Mouse (Mus musculus) midbrain, embryonic 12.5 days (tissue): Measurements from ENCODE around the gene Rap2b. TPM values are rescaled to one million over a fixed set of nuclear protein-coding genes. Genes with fewer than 3 reads are reported as not detected.

Experiments
- ATAC-seq: fragments of 200-750 bp; cut with Nextera tagmentation; 2 replicates; pipeline ENCODE4 v1.8.0; 2017; ENCODE audit warnings: low read depth, moderate TSS enrichment, moderate library complexity; ENCODE audit not compliant: low FRiP score
- H3K27ac ChIP-seq: fragments of 300-500 bp; sonication (generic); replicated peaks from 2 replicates; pipeline ENCODE4 v1.5.1; 2016; ENCODE audit warnings: mild to moderate bottlenecking
- H3K27me3 ChIP-seq: fragments of 300-500 bp; sonication (generic); 2 replicates; pipeline ENCODE4 v1.6.1; 2016; ENCODE audit warnings: mild to moderate bottlenecking
- H3K36me3 ChIP-seq: fragments of 300-500 bp; sonication (generic); 2 replicates; pipeline ENCODE4 v1.6.1; 2016
- H3K4me1 ChIP-seq: fragments of 300-500 bp; sonication (generic); 2 replicates; pipeline ENCODE4 v1.6.1; 2016
- H3K4me2 ChIP-seq: fragments of 300-500 bp; sonication (generic); replicated peaks from 2 replicates; pipeline ENCODE4 v1.6.1; 2016; ENCODE audit warnings: mild to moderate bottlenecking, moderate library complexity
- H3K4me3 ChIP-seq: fragments of 300-500 bp; sonication (generic); 2 replicates; pipeline ENCODE4 v1.5.1; 2016; ENCODE audit warnings: mild to moderate bottlenecking
- H3K9ac ChIP-seq: fragments of 300-500 bp; sonication (generic); replicated peaks from 2 replicates; pipeline ENCODE4 v1.6.1; 2016; ENCODE audit warnings: mild to moderate bottlenecking, moderate library complexity
- H3K9me3 ChIP-seq: fragments of 300-500 bp; sonication (generic); 2 replicates; pipeline ENCODE4 v1.6.1; 2016; ENCODE audit warnings: mild to moderate bottlenecking
- WGBS: fragments of 180-500 bp; shearing (Covaris S2); methylation state at CpG from one replicate; pipeline ENCODE4 v1.1.7; 2016; 5-methylcytosine and 5-hydroxymethylcytosine counted together
- polyA plus RNA-seq: library from polyadenylated mRNA; unstranded; fragments of >200 nt; fragmentation: Nextera tagmentation; extraction: Ambion mirVana; gene quantifications from 2 replicates; pipeline ENCODE4 v1.2.1, GENCODE M21; 2016

The Rap2b gene
- 12.6 and 15.0 TPM in 2 replicates for polyA plus RNA-seq

- no peaks in the 10 kb centered on the region for H3K9me3 ChIP-seq
- ATAC-seq: no peak
- no peaks in the 10 kb centered on the region for H3K36me3 ChIP-seq
- peaks cover 9% of the 10 kb centered on the region for H3K4me1 ChIP-seq
- no peak within 1 kb of the TSS for H3K4me3 ChIP-seq
- WGBS: 88% methylated on average over 1 of the region's 1 CpGs
- peaks cover 3% of the 10 kb centered on the region; the same call in 1 of the 2 replicates for H3K27me3 ChIP-seq
- no peak within 1 kb of the TSS for H3K4me2 ChIP-seq
- H3K9ac ChIP-seq: no peak within 1 kb of the TSS
- no peak within 1 kb of the TSS for H3K27ac ChIP-seq
These were observed at the start of gene Rap2b for GRCm38 (mm10) chr3:61361338-61361737. Gene Rap2b, plus strand, starts transcription at chr3:61361638.

GRCm38 (mm10) chr3:61315002-61315401 is 46.4 kb upstream of the Rap2b start:
- Histone ChIP-seq H3K27ac (no peak overlapping the region), H3K36me3 (no peaks in the 10 kb centered on the region), H3K27me3 (no peaks in the 10 kb centered on the region)

GRCm38 (mm10) chr3:61320031-61320430 is 41.4 kb upstream of the Rap2b start:
- no peaks in the 10 kb centered on the region for H3K36me3 ChIP-seq
- no peaks in the 10 kb centered on the region for H3K9me3 ChIP-seq
- WGBS: 82% methylated on average over 2 of the region's 2 CpGs
- 0 out of 2 replicates have a peak, but pooled peaks cover 3% of the 10 kb centered on the region for H3K4me1 ChIP-seq
- no peak overlapping the region for H3K27ac ChIP-seq
- H3K9ac ChIP-seq: no peak overlapping the region
- no peak for ATAC-seq
- H3K4me2 ChIP-seq: no peak overlapping the region
- H3K4me3 ChIP-seq: no peak overlapping the region
- H3K27me3 ChIP-seq: no peaks in the 10 kb centered on the region

More at GRCm38 (mm10) chr3:61315002-61315401, 46.4 kb upstream of the Rap2b start:
- ATAC-seq: no peak
- Histone ChIP-seq H3K9me3 (no peaks in the 10 kb centered on the region), H3K9ac (no peak overlapping the region), H3K4me3 (no peak overlapping the region), H3K4me2 (no peak overlapping the region), H3K4me1 (0 out of 2 replicates have a peak, but pooled peaks cover 3% of the 10 kb centered on the region)
- WGBS: 74% methylated on average over 2 of the region's 2 CpGs

- no peaks in the 10 kb centered on the region for H3K9me3 ChIP-seq
- H3K4me3 ChIP-seq: no peak overlapping the region
- no peak overlapping the region for H3K4me2 ChIP-seq
- ATAC-seq: no peak
- H3K36me3 ChIP-seq: no peaks in the 10 kb centered on the region
- WGBS: 91% methylated on average over 6 of the region's 6 CpGs
- H3K27ac ChIP-seq: no peak overlapping the region
- no peak overlapping the region for H3K9ac ChIP-seq
- H3K27me3 ChIP-seq: no peaks in the 10 kb centered on the region
- no peaks in the 10 kb centered on the region for H3K4me1 ChIP-seq
These were observed 39.8 kb upstream of the Rap2b start for GRCm38 (mm10) chr3:61321632-61322031.

- H3K36me3 ChIP-seq: no peaks in the 10 kb centered on the region
- WGBS: 64% methylated on average over 2 of the region's 2 CpGs
- H3K9ac ChIP-seq: no peak overlapping the region
- H3K27me3 ChIP-seq: no peaks in the 10 kb centered on the region
- H3K27ac ChIP-seq: no peak overlapping the region
- H3K4me3 ChIP-seq: no peak overlapping the region
- H3K4me1 ChIP-seq: no peaks in the 10 kb centered on the region
- no peak overlapping the region for H3K4me2 ChIP-seq
- no peaks in the 10 kb centered on the region for H3K9me3 ChIP-seq
- ATAC-seq: no peak
These were observed 25.2 kb upstream of the Rap2b start for GRCm38 (mm10) chr3:61336205-61336604.

GRCm38 (mm10) chr3:61337230-61337629 is 24.2 kb upstream of the Rap2b start:
- H3K4me1 ChIP-seq: no peaks in the 10 kb centered on the region
- WGBS: 82% methylated on average over 3 of the region's 3 CpGs

GRCm38 (mm10) chr3:61340321-61340720 is 21.1 kb upstream of the Rap2b start:
- 71% methylated on average over 5 of the region's 5 CpGs for WGBS
- Histone ChIP-seq H3K27me3 (no peaks in the 10 kb centered on the region), H3K9ac (no peak overlapping the region), H3K36me3 (no peaks in the 10 kb centered on the region), H3K4me2 (no peak overlapping the region), H3K4me1 (no peaks in the 10 kb centered on the region), H3K9me3 (no peaks in the 10 kb centered on the region), H3K4me3 (no peak overlapping the region), H3K27ac (no peak overlapping the region)
- ATAC-seq: no peak

More at GRCm38 (mm10) chr3:61337230-61337629, 24.2 kb upstream of the Rap2b start:
- no peak overlapping the region for H3K9ac ChIP-seq
- no peak overlapping the region for H3K4me3 ChIP-seq
- H3K4me2 ChIP-seq: no peak overlapping the region
- no peak for ATAC-seq
- H3K9me3 ChIP-seq: no peaks in the 10 kb centered on the region
- H3K27ac ChIP-seq: no peak overlapping the region
- H3K36me3 ChIP-seq: no peaks in the 10 kb centered on the region
- no peaks in the 10 kb centered on the region for H3K27me3 ChIP-seq

- H3K36me3 ChIP-seq: no peaks in the 10 kb centered on the region
- H3K27ac ChIP-seq: no peak overlapping the region
- no peaks in the 10 kb centered on the region for H3K27me3 ChIP-seq
- no peaks in the 10 kb centered on the region for H3K4me1 ChIP-seq
- no peak overlapping the region for H3K4me2 ChIP-seq
- H3K9me3 ChIP-seq: no peaks in the 10 kb centered on the region
- H3K9ac ChIP-seq: no peak overlapping the region
- WGBS: 81% methylated on average over 7 of the region's 7 CpGs
- no peak for ATAC-seq
- H3K4me3 ChIP-seq: no peak overlapping the region
These were observed 17.4 kb upstream of the Rap2b start for GRCm38 (mm10) chr3:61344031-61344430.

- no peak overlapping the region for H3K4me3 ChIP-seq
- no peaks in the 10 kb centered on the region for H3K36me3 ChIP-seq
- H3K27ac ChIP-seq: no peak overlapping the region
- ATAC-seq: no peak
- 69% methylated on average over 1 of the region's 1 CpGs for WGBS
- H3K9ac ChIP-seq: no peak overlapping the region
- no peaks in the 10 kb centered on the region for H3K27me3 ChIP-seq
- no peaks in the 10 kb centered on the region for H3K9me3 ChIP-seq
- no peaks in the 10 kb centered on the region for H3K4me1 ChIP-seq
- no peak overlapping the region for H3K4me2 ChIP-seq
These were observed 15.8 kb upstream of the Rap2b start for GRCm38 (mm10) chr3:61345636-61346035.

GRCm38 (mm10) chr3:61348036-61348614 is 13.3 kb upstream of the Rap2b start:
- H3K4me3 ChIP-seq: no peak overlapping the region
- H3K27ac ChIP-seq: no peak overlapping the region
- H3K9me3 ChIP-seq: no peaks in the 10 kb centered on the region
- no peak overlapping the region for H3K9ac ChIP-seq
- H3K27me3 ChIP-seq: no peaks in the 10 kb centered on the region
- H3K4me2 ChIP-seq: no peak overlapping the region
- no peak for ATAC-seq
- no peaks in the 10 kb centered on the region for H3K36me3 ChIP-seq
- H3K4me1 ChIP-seq: no peaks in the 10 kb centered on the region
- WGBS: 81% methylated on average over 4 of the region's 4 CpGs

GRCm38 (mm10) chr3:61349433-61349832 is 12.0 kb upstream of the Rap2b start:
- Histone ChIP-seq H3K27me3 (no peaks in the 10 kb centered on the region), H3K36me3 (no peaks in the 10 kb centered on the region), H3K4me2 (no peak overlapping the region), H3K27ac (no peak overlapping the region), H3K9me3 (no peaks in the 10 kb centered on the region), H3K9ac (no peak overlapping the region), H3K4me3 (no peak overlapping the region), H3K4me1 (no peaks in the 10 kb centered on the region)
- no peak for ATAC-seq
- WGBS: 83% methylated on average over 1 of the region's 1 CpGs

- WGBS: 35% methylated on average over 1 of the region's 1 CpGs
- no peak for ATAC-seq
- Histone ChIP-seq H3K9me3 (no peaks in the 10 kb centered on the region), H3K9ac (no peak overlapping the region), H3K4me3 (no peak overlapping the region), H3K27ac (no peak overlapping the region), H3K4me1 (no peaks in the 10 kb centered on the region), H3K4me2 (no peak overlapping the region), H3K27me3 (no peaks in the 10 kb centered on the region), H3K36me3 (no peaks in the 10 kb centered on the region)
These were observed 6.0 kb upstream of the Rap2b start for GRCm38 (mm10) chr3:61355464-61355863.

GRCm38 (mm10) chr3:61358107-61358506 is 3.3 kb upstream of the Rap2b start:
- H3K27me3 ChIP-seq: peaks cover 3% of the 10 kb centered on the region; the same call in 1 of the 2 replicates
- WGBS: 67% methylated on average over 6 of the region's 6 CpGs
- H3K4me1 ChIP-seq: peaks cover 6% of the 10 kb centered on the region
- H3K4me3 ChIP-seq: no peak overlapping the region
- no peak for ATAC-seq
- H3K4me2 ChIP-seq: no peak overlapping the region
- no peaks in the 10 kb centered on the region for H3K36me3 ChIP-seq
- H3K9me3 ChIP-seq: no peaks in the 10 kb centered on the region
- H3K9ac ChIP-seq: no peak overlapping the region
- H3K27ac ChIP-seq: no peak overlapping the region
